Mouse (Mus musculus): Measurements from ENCODE around the gene Tuba1b.

GRCm38 (mm10) chr15:98930017-98930734 lies 4.2 kb downstream of the Tuba1b start:
- TF ChIP-seq GATA1 (IDR thresholded peaks at IDR 0.05; ENCODE audit: borderline replicate concordance, low read length) (no peak), FLI1 (IDR thresholded peaks at IDR 0.05; ENCODE audit: low read length) (no peak)
